Mouse (Mus musculus) ES-Bruce4 (cell line): ENCODE results near the gene Obscn.

Experiments
- CTCF ChIP-seq: IDR thresholded peaks from one replicate; pipeline ENCODE4 v1.8.1; 2011; ENCODE audit warnings: low read depth, low read length
- POLR2A ChIP-seq: IDR thresholded peaks from one replicate; pipeline ENCODE4 v1.8.1; 2011; ENCODE audit warnings: low read length; ENCODE audit not compliant: insufficient read depth

- TF ChIP-seq CTCF (no peak), POLR2A (no peak)
These were observed 155.7 kb downstream of the Obscn start for GRCm38 (mm10) chr11:58980381-58980990.
